Mouse (Mus musculus) kidney, adult 2 months (tissue): ENCODE results near the gene Rasgrp2.

ENCODE experiments used
- CTCF ChIP-seq: fragments of 200-500 bp; conservative IDR thresholded peaks from 2 replicates; pipeline ENCODE4 v1.5.1; 2011; ENCODE audit warnings: low read depth, mild to moderate bottlenecking, control low read depth, low read length, moderate library complexity, mixed read lengths; ENCODE audit not compliant: insufficient read depth, insufficient read length
- POLR2A ChIP-seq: fragments of 200-500 bp; IDR thresholded peaks from one replicate; pipeline ENCODE4 v1.6.1; 2011; ENCODE audit warnings: low read depth, low read length, control low read depth

DNA sequence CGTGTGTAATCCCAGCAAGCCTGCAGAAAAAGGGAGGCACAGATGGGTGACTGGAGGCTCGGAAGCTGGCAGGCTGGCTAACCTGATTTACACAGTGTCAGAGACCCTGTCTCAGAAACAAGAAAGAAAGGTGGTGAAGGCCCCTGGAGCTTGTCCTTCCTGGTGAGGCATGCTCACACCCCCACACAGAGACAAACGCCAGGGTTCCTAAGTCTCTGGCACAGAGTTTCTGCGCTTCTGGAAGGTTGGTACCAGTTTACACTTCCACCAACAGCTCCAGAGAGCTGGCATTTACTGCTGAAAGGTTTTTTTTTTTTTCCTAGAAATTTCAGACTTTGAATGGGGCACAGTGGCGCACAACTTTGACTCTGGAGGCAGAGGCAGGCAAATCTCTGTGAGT lies 2.9 kb upstream of the Rasgrp2 start:
- TF ChIP-seq CTCF (no peak), POLR2A (no peak)
